Mouse (Mus musculus) B cell, adult 67 days (primary cell): Measurements from ENCODE around the gene Nudcd2. TPM values are rescaled to one million over a fixed set of nuclear protein-coding genes. Genes with fewer than 3 reads are reported as not detected.

Source experiments
- total RNA-seq, 2 experiments: library from RNA; stranded (reverse); gene quantifications; 4 replicates each; pipeline ENCODE4 v1.2.4; 2023

Gene Nudcd2
- total RNA-seq = 10 to 100 TPM; 12.9 to 18.3 TPM

DNA sequence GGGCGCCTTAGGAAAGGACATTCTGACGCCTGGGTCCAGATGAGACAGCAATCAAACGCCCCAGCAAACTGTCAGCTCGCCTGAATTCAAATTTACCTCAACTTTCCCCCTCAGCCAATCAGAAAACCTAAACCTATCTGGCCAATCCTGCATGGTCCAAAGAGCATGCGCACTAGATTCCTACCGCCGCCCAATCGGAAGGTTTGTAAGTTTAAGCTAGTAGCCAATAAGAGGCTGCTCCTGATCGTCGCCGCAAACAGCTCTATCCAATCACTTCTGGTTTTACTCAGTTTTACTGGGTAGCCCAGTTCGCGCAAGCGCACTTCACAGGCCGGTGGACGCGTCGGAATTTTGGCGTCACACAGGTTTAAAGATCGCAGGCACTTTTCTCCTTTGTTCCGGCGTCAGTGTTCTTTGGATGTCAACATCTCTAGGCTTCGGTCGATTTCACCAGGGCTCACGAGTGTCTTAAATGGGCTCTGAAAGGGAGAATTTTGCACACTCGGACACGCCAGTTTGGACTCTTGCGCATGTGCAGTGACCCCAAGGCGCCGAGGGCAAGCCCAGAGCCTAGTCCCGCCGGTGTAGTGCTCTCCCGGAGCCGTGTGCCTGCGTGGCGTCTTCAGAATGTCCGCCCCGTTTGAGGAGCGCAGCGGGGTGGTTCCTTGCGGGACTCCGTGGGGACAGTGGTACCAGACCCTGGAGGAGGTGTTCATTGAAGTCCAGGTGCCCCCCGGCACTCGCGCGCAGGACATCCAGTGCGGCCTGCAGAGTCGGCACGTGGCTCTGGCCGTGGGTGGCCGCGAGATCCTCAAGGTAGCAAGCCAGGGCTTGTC, at the start of gene Nudcd2, which contains the start of gene Hmmr:
Gene Nudcd2 (plus strand): TSS at position 329 of the 836 bp plus-strand sequence.
Gene Hmmr (minus strand): TSS at position 84 of the 836 bp plus-strand sequence.

DNA sequence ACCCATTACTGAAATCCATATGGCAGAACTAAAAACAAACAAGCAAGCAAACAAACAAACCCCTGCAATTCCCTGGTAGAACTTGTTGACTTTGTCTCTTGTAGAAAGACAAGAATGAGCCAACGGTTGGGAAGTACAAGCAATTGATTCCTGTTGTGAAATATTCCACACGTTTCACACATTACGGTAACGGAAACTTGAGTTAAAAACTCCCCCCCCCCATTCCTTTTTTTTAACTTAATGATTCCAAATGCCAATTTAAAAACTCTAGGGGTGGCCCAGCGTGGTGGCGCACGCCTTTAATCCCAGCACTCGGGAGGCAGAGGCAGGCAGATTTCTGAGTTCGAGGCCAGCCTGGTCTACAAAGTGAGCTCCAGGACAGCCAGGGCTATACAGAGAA, 38.4 kb upstream of the Nudcd2 start, which contains the start of gene Mat2b:
Gene Mat2b (minus strand): TSS at position 101 of the 400 bp plus-strand sequence.

GRCm38 (mm10) chr11:40755109-40755627, 21.7 kb downstream of the Nudcd2 start, which contains the start of gene Ccng1:
Ccng1 (minus strand) TSS chr11:40755311.

Other genes starting within 250 kb of the Nudcd2 start
- gene Mat2b, start 38.5 kb upstream of the Nudcd2 start, total RNA-seq = 100 to 1,000 TPM in 1 of 2 experiments, 10 to 100 TPM in 1; 90.8 to 110 TPM
- 1 to 10 TPM in 1 of 2 experiments, under 1 TPM in 1; 0.83 to 1.1 TPM for gene Hmmr, start 245 bp upstream of the Nudcd2 start, total RNA-seq
- 10 to 100 TPM; 35.3 to 35.7 TPM for gene Ccng1, start 21.6 kb downstream of the Nudcd2 start, total RNA-seq